Mouse (Mus musculus) CH12.LX (cell line): Measurements from ENCODE around the gene Cycs. TPM values are rescaled to one million over a fixed set of nuclear protein-coding genes. Genes with fewer than 3 reads are reported as not detected.
A peak's percentile ranks its signal among the peaks of the same experiment; 100 is the strongest.

Experiments
- DNase-seq: peaks from one replicate; pipeline ENCODE4 v3.0.0-alpha.2; 2013; ENCODE audit errors: extremely low read depth
- H3K27ac ChIP-seq: 2 replicates; pipeline ENCODE4 v1.5.1; 2012; ENCODE audit warnings: low read depth, mild to moderate bottlenecking, control low read depth, moderate library complexity; ENCODE audit not compliant: insufficient read depth
- H3K27me3 ChIP-seq: replicated peaks from 2 replicates; pipeline ENCODE3; 2012; ENCODE audit warnings: inconsistent platforms
- H3K36me3 ChIP-seq, 2 experiments: replicated peaks in 1 of 2; 2 replicates each; pipeline versions ENCODE3 to v1.6.1; 2012; ENCODE audit warnings: inconsistent platforms in 1 of 2, low read length in 1 of 2, mild to moderate bottlenecking in 1 of 2, mixed read lengths in 1 of 2, moderate library complexity in 1 of 2; ENCODE audit not compliant: control insufficient read depth in 1 of 2, insufficient read depth in 1 of 2
- H3K4me1 ChIP-seq, 2 experiments: 2 replicates each; pipeline ENCODE4 v1.6.1; 2012; ENCODE audit warnings: inconsistent platforms in 1 of 2, moderate library complexity in 1 of 2; ENCODE audit not compliant: insufficient read depth in 2 of 2, control insufficient read depth in 1 of 2
- H3K4me2 ChIP-seq: 2 replicates; pipeline ENCODE4 v1.6.1; 2012; ENCODE audit warnings: low read depth, mild to moderate bottlenecking, control low read depth; ENCODE audit not compliant: poor library complexity, insufficient read depth, severe bottlenecking
- H3K4me3 ChIP-seq, 3 experiments: fragments of 150-350 bp in 1 of 3; sonication (generic) in 1 of 3; replicated peaks in 1 of 3; 2 replicates each; pipeline versions ENCODE3 to v1.5.1; 2011 to 2012; ENCODE audit warnings: low read depth in 2 of 3, low read length in 2 of 3, mild to moderate bottlenecking in 2 of 3, moderate library complexity in 2 of 3, control low read depth in 1 of 3, improper control_type of control experiment in 1 of 3, inconsistent platforms in 1 of 3, mixed read lengths in 1 of 3; ENCODE audit not compliant: poor library complexity in 1 of 3
- H3K79me2 ChIP-seq: replicated peaks from 2 replicates; pipeline ENCODE4 v1.6.1; 2012; ENCODE audit warnings: mild to moderate bottlenecking, moderate library complexity; ENCODE audit not compliant: control insufficient read depth, poor library complexity, insufficient read depth, severe bottlenecking; ENCODE audit errors: extremely low read depth
- H3K9ac ChIP-seq: 2 replicates; pipeline ENCODE4 v1.6.1; 2012; ENCODE audit warnings: low read depth, mild to moderate bottlenecking, control low read depth, moderate library complexity; ENCODE audit not compliant: insufficient read depth
- H3K9me3 ChIP-seq: replicated peaks from 2 replicates; pipeline ENCODE3; 2012; ENCODE audit warnings: low read length, inconsistent platforms, mixed read lengths
- BHLHE40 ChIP-seq: IDR thresholded peaks from 2 replicates; pipeline ENCODE4 v1.6.1; 2011; ENCODE audit warnings: mild to moderate bottlenecking, low read depth, low read length, improper control_type of control experiment
- CHD1 ChIP-seq: IDR thresholded peaks from 2 replicates; pipeline ENCODE4 v1.6.1; 2012; ENCODE audit warnings: low read depth, low read length, improper control_type of control experiment, inconsistent platforms
- CTCF ChIP-seq, 2 experiments: IDR thresholded peaks in 1 of 2; conservative IDR thresholded peaks in 1 of 2; 2 replicates each; pipeline ENCODE4 v1.5.1; 2011 to 2012; ENCODE audit warnings: low read depth in 2 of 2, low read length in 2 of 2, improper control_type of control experiment in 1 of 2, inconsistent platforms in 1 of 2, mild to moderate bottlenecking in 1 of 2, moderate library complexity in 1 of 2
- ELF1 ChIP-seq: IDR thresholded peaks from 2 replicates; pipeline ENCODE4 v1.6.1; 2014; ENCODE audit warnings: low read depth, mild to moderate bottlenecking, inconsistent platforms, low read length, improper control_type of control experiment
- ETS1 ChIP-seq: conservative IDR thresholded peaks from 2 replicates; pipeline ENCODE4 v1.6.1; 2012; ENCODE audit warnings: low read depth, mild to moderate bottlenecking, inconsistent platforms, low read length, improper control_type of control experiment, moderate library complexity
- HCFC1 ChIP-seq: IDR thresholded peaks from 2 replicates; pipeline ENCODE4 v1.6.1; 2012; ENCODE audit warnings: low read depth, mild to moderate bottlenecking, inconsistent platforms, low read length, improper control_type of control experiment
- JUND ChIP-seq: conservative IDR thresholded peaks from 2 replicates; pipeline ENCODE4 v1.6.1; 2011; ENCODE audit warnings: low read depth, low read length, improper control_type of control experiment
- MAFK ChIP-seq: IDR thresholded peaks from 2 replicates; pipeline ENCODE4 v1.6.1; 2011; ENCODE audit warnings: low read length, improper control_type of control experiment; ENCODE audit not compliant: insufficient replicate concordance
- MAX ChIP-seq: IDR thresholded peaks from 2 replicates; pipeline ENCODE4 v1.6.1; 2011; ENCODE audit warnings: low read length, improper control_type of control experiment
- MXI1 ChIP-seq: IDR thresholded peaks from 2 replicates; pipeline ENCODE4 v1.6.1; 2011; ENCODE audit warnings: mild to moderate bottlenecking, low read depth, low read length, improper control_type of control experiment
- MYC ChIP-seq: IDR thresholded peaks from 2 replicates; pipeline ENCODE4 v1.6.1; 2011; ENCODE audit warnings: low read depth, mild to moderate bottlenecking, improper control_type of control experiment, low read length
- PAX5 ChIP-seq: IDR thresholded peaks from 2 replicates; pipeline ENCODE4 v1.6.1; 2012; ENCODE audit warnings: low read length, inconsistent platforms, mixed read lengths
- POLR2A ChIP-seq: IDR thresholded peaks from 2 replicates; pipeline ENCODE4 v1.6.1; 2011; ENCODE audit warnings: low read depth, mild to moderate bottlenecking, improper control_type of control experiment, low read length
- RAD21 ChIP-seq: IDR thresholded peaks from 2 replicates; pipeline ENCODE4 v1.6.1; 2011; ENCODE audit warnings: low read depth, mild to moderate bottlenecking, low read length, improper control_type of control experiment, moderate library complexity
- SIN3A ChIP-seq: IDR thresholded peaks from 2 replicates; pipeline ENCODE4 v1.6.1; 2012; ENCODE audit warnings: low read length, improper control_type of control experiment, inconsistent platforms
- SMC3 ChIP-seq: IDR thresholded peaks from 2 replicates; pipeline ENCODE4 v1.6.1; 2011; ENCODE audit warnings: low read depth, low read length, improper control_type of control experiment
- TBP ChIP-seq: conservative IDR thresholded peaks from 2 replicates; pipeline ENCODE4 v1.6.1; 2011; ENCODE audit warnings: low read depth, low read length, improper control_type of control experiment
- UBTF ChIP-seq: IDR thresholded peaks from 2 replicates; pipeline ENCODE4 v1.6.1; 2012; ENCODE audit warnings: low read depth, mild to moderate bottlenecking, inconsistent platforms, low read length, improper control_type of control experiment, moderate library complexity
- USF1 ChIP-seq: IDR thresholded peaks from 2 replicates; pipeline ENCODE4 v1.6.1; 2014; ENCODE audit warnings: low read depth, mild to moderate bottlenecking, inconsistent platforms, low read length, improper control_type of control experiment
- USF2 ChIP-seq: conservative IDR thresholded peaks from 2 replicates; pipeline ENCODE4 v1.6.1; 2011; ENCODE audit warnings: low read depth, low read length, improper control_type of control experiment
- ZC3H11A ChIP-seq: IDR thresholded peaks from 2 replicates; pipeline ENCODE4 v1.6.1; 2012; ENCODE audit warnings: low read depth, mild to moderate bottlenecking, inconsistent platforms, low read length, improper control_type of control experiment
- dilution Hi-C: fragments of 300-500 bp; cut with MboI; formaldehyde crosslinking; loops from 2 replicates; pipeline ENCODE4 v1.14.3; 2020; ENCODE audit warnings: low sequenced_read_pairs; ENCODE audit not compliant: extremely low pct_unique_long_range_greater_than_20kb, extremely low pct_ligation_motif_present
- in situ Hi-C: fragments of 300-500 bp; cut with MboI; formaldehyde crosslinking; loops from 3 replicates; pipeline ENCODE4 v1.14.3; 2019; ENCODE audit warnings: low sequenced_read_pairs, low pct_ligation_motif_present, low pct_unique_long_range_greater_than_20kb, mixed read lengths
- polyA plus RNA-seq: library from polyadenylated mRNA; unstranded; fragments of >175 nt; gene quantifications from 2 replicates; pipeline ENCODE4 v1.2.1, GENCODE M21; 2012; ENCODE audit warnings: low read depth; ENCODE audit not compliant: insufficient read length
- total RNA-seq, 2 experiments: library from RNA; depleted of rRNA; stranded (reverse); fragments of 300-350 nt in 1 of 2; fragments of >200 nt in 1 of 2; gene quantifications; 2 replicates each; pipeline ENCODE4 v1.2.3; 2012 to 2014

Gene Cycs
- total and polyA plus RNA-seq, 3 experiments = 34.2 to 122 (median 44.6) TPM

- in situ Hi-C loops (loop anchor here (25.0 kb wide), 2 partner anchors 437 to 1037 kb away; partner anchors contain the start of gene Mpp6), dilution Hi-C loops (no loop called here)
- Histone ChIP-seq H3K9ac (no peak overlapping the region), H3K9me3 (no peaks in the 10 kb centered on the region), H3K36me3 (no peaks in the 10 kb centered on the region), H3K4me2 (no peak overlapping the region), H3K79me2 (no peaks in the 10 kb centered on the region), H3K27ac (no peak overlapping the region), H3K4me3 (no peak overlapping the region), H3K4me1 (peaks cover 2 to 7% of the 10 kb centered on the region in 2 experiments; a peak in 2 of 4 replicates), H3K27me3 (no peaks in the 10 kb centered on the region)
- TF ChIP-seq TBP = no peak
- TF ChIP-seq BHLHE40 = peak; percentile 51
- DNase-seq = no peak
Measured at GRCm38 (mm10) chr6:50549051-50549450, 17.3 kb downstream of the Cycs start.

DNA sequence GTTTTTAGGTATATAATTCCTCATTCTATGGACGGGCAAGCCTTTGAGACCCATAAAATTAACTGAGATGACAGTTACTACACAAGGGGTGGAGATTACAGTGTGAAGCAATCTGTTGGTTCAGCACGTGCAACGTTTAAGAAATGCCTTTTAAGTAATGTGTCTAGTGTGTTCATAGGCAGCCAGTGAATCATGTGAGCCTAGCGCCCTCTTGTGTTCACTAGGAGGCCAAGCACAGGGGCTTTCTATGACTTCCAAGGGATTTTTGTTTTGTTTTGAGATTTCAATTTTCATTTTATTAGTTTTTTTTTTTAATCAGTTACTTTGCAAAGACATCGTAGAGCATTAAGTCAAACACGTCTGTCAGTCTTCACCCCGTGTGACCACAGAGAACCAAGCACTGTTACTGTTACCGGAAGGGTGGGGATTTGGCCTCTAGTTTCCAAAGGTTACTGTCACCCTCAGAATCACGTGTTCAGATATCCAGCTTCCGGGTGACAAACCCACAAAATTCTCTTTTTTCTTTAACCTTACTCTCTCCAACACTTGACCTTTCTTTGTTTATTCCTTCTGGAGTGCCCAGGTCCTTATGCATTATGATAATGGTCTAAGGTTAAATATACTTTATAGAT lies 20.8 kb downstream of the Cycs start:
- Histone ChIP-seq H3K27ac (no peak overlapping the region), H3K9me3 (peaks cover 5% of the 10 kb centered on the region), H3K27me3 (no peaks in the 10 kb centered on the region), H3K79me2 (no peaks in the 10 kb centered on the region), H3K9ac (peak overlapping the region; percentile 39; the same call in 1 of the 2 replicates), H3K4me2 (peak overlapping the region; percentile 71; the same call in 1 of the 2 replicates), H3K36me3 (no peaks in the 10 kb centered on the region), H3K4me3 (no peak overlapping the region), H3K4me1 (peaks cover under 1 to 7% of the 10 kb centered on the region in 2 experiments; a peak in 2 of 4 replicates)
- TF ChIP-seq SIN3A = 0 out of 2 replicates have a peak, but pooled peaks have one; percentile 10
- TF ChIP-seq RAD21 = peak; percentile 88
- TF ChIP-seq POLR2A = no peak
- peak; percentile 89 for TF ChIP-seq CTCF (conservative IDR thresholded peaks at IDR 0.05 in 1 of 2, IDR thresholded peaks at IDR 0.05 in 1 of 2; ENCODE audit: low read depth in 2 of 2, low read length in 2 of 2)
- TF ChIP-seq SMC3 = peak; percentile 65
- TF ChIP-seq JUND = 0 out of 2 replicates have a peak, but pooled peaks have one; percentile 12
- peak; percentile 69; the same call in 1 of the 2 replicates for TF ChIP-seq MAX
- 0 out of 2 replicates have a peak, but pooled peaks have one; percentile 6 for TF ChIP-seq ZC3H11A
- peak; percentile 56; the same call in 1 of the 2 replicates for TF ChIP-seq USF1
- peak; percentile 35; the same call in 1 of the 2 replicates for TF ChIP-seq MXI1
- peak; percentile 58 for TF ChIP-seq USF2
- TF ChIP-seq MYC = peak; percentile 81; the same call in 1 of the 2 replicates
- TF ChIP-seq MAFK = no peak
- no peak for TF ChIP-seq UBTF
- peak; percentile 73 for TF ChIP-seq ELF1
- TF ChIP-seq ETS1 = no peak
- TF ChIP-seq PAX5 = no peak
- peak; percentile 97 for TF ChIP-seq BHLHE40
- TF ChIP-seq HCFC1 = no peak
- no peak for TF ChIP-seq CHD1
- dilution Hi-C loops (no loop called here), in situ Hi-C loops (loop anchor here (25.0 kb wide), 2 partner anchors 433 to 1033 kb away; partner anchors contain the start of gene Mpp6)
- peak; percentile 67 for DNase-seq
